Mouse (Mus musculus): ENCODE results near the gene Sun1. TPM values are rescaled to one million over a fixed set of nuclear protein-coding genes. Genes with fewer than 3 reads are reported as not detected.

Gene Sun1
- 114 and 125 TPM in 2 replicates for polyA plus RNA-seq (2012; rRNA removed)

GRCm38 (mm10) chr5:139199995-139200769 lies at the start of gene Sun1:
Gene Sun1 (plus strand): TSS chr5:139200637.
- TF ChIP-seq POLR2A (IDR thresholded peaks at IDR 0.05; ENCODE audit: control insufficient read depth, low read depth, low read length) (peak; percentile 79), CTCF (IDR thresholded peaks at IDR 0.05; ENCODE audit: control insufficient read depth, insufficient read depth, insufficient replicate concordance, low read depth, low read length) (no peak)

GRCm38 (mm10) chr5:139160899-139161298 lies 39.5 kb upstream of the Sun1 start:
- Histone ChIP-seq H3K36me3 (ENCODE audit: control insufficient read depth, insufficient read depth, low read length) (peaks cover 3% of the 10 kb centered on the region; the same call in 1 of the 2 replicates), H3K27ac (ENCODE audit: control insufficient read depth, insufficient read depth, low read depth, low read length) (no peak overlapping the region), H3K4me3 (ENCODE audit: control insufficient read depth, low read depth, low read length) (no peak overlapping the region), H3K4me1 (ENCODE audit: control insufficient read depth, insufficient read depth, low read length) (no peaks in the 10 kb centered on the region), H3K27me3 (ENCODE audit: control insufficient read depth, insufficient read depth, low read length) (no peaks in the 10 kb centered on the region)
- TF ChIP-seq CTCF (IDR thresholded peaks at IDR 0.05; ENCODE audit: control insufficient read depth, insufficient read depth, insufficient replicate concordance, low read depth, low read length): no peak
- TF ChIP-seq POLR2A (IDR thresholded peaks at IDR 0.05; ENCODE audit: control insufficient read depth, low read depth, low read length): no peak

More at GRCm38 (mm10) chr5:139199995-139200769, at the start of gene Sun1:
- Histone ChIP-seq H3K36me3 (ENCODE audit: control insufficient read depth, insufficient read depth, low read length) (no peaks in the 10 kb centered on the region), H3K4me1 (ENCODE audit: control insufficient read depth, insufficient read depth, low read length) (peaks cover 14% of the 10 kb centered on the region), H3K4me3 (ENCODE audit: control insufficient read depth, low read depth, low read length) (peak within 1 kb of the TSS; percentile 93), H3K27ac (ENCODE audit: control insufficient read depth, insufficient read depth, low read depth, low read length) (peak within 1 kb of the TSS; percentile 94), H3K27me3 (ENCODE audit: control insufficient read depth, insufficient read depth, low read length) (no peaks in the 10 kb centered on the region)

GRCm38 (mm10) chr5:139161632-139162031 lies 38.8 kb upstream of the Sun1 start:
- no peak overlapping the region for H3K27ac ChIP-seq (ENCODE audit: control insufficient read depth, insufficient read depth, low read depth, low read length)
- no peak overlapping the region for H3K4me3 ChIP-seq (ENCODE audit: control insufficient read depth, low read depth, low read length)
- H3K36me3 ChIP-seq (ENCODE audit: control insufficient read depth, insufficient read depth, low read length): peaks cover 3% of the 10 kb centered on the region
- H3K27me3 ChIP-seq (ENCODE audit: control insufficient read depth, insufficient read depth, low read length): no peaks in the 10 kb centered on the region
- TF ChIP-seq POLR2A (IDR thresholded peaks at IDR 0.05; ENCODE audit: control insufficient read depth, low read depth, low read length) (no peak), CTCF (IDR thresholded peaks at IDR 0.05; ENCODE audit: control insufficient read depth, insufficient read depth, insufficient replicate concordance, low read depth, low read length) (no peak)
- H3K4me1 ChIP-seq (ENCODE audit: control insufficient read depth, insufficient read depth, low read length): no peaks in the 10 kb centered on the region

DNA sequence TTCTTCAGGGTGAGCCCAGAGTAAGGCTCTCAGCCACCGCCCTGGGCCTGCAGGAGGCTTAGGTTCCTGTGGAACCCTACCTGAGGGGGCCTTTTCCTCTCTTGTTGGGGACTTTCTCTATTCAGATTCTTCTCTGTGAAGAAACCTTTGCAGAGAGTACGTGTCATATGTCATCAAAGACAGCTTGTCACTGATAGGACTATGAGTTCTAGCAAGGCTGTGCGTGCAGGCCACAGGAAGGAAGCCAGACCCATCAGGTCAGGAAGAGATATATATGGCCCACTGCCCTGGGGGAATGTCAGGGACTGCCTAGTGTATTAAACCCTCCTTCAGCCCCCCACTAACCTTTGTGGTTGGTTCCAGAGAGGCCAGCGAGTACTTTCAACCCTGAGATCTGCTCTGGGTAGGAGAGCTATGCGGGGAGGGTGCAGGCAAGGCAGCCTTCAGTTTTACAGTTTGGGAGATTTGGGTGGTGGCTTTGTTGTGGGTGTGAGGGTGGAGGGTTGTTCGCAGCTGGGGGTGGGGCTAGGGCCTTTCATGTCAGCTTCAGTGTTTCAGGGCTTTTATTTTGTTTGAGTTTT lies 33.6 kb upstream of the Sun1 start:
- no peak overlapping the region for H3K4me3 ChIP-seq (ENCODE audit: control insufficient read depth, low read depth, low read length)
- TF ChIP-seq CTCF (IDR thresholded peaks at IDR 0.05; ENCODE audit: control insufficient read depth, insufficient read depth, insufficient replicate concordance, low read depth, low read length): no peak
- no peak for TF ChIP-seq POLR2A (IDR thresholded peaks at IDR 0.05; ENCODE audit: control insufficient read depth, low read depth, low read length)
- no peaks in the 10 kb centered on the region for H3K27me3 ChIP-seq (ENCODE audit: control insufficient read depth, insufficient read depth, low read length)
- no peak overlapping the region for H3K27ac ChIP-seq (ENCODE audit: control insufficient read depth, insufficient read depth, low read depth, low read length)
- H3K4me1 ChIP-seq (ENCODE audit: control insufficient read depth, insufficient read depth, low read length): no peaks in the 10 kb centered on the region
- H3K36me3 ChIP-seq (ENCODE audit: control insufficient read depth, insufficient read depth, low read length): peaks cover 7% of the 10 kb centered on the region

GRCm38 (mm10) chr5:139167548-139167947 lies 32.9 kb upstream of the Sun1 start:
- no peaks in the 10 kb centered on the region for H3K4me1 ChIP-seq (ENCODE audit: control insufficient read depth, insufficient read depth, low read length)
- H3K27me3 ChIP-seq (ENCODE audit: control insufficient read depth, insufficient read depth, low read length): no peaks in the 10 kb centered on the region
- no peak overlapping the region for H3K27ac ChIP-seq (ENCODE audit: control insufficient read depth, insufficient read depth, low read depth, low read length)
- TF ChIP-seq POLR2A (IDR thresholded peaks at IDR 0.05; ENCODE audit: control insufficient read depth, low read depth, low read length): no peak
- TF ChIP-seq CTCF (IDR thresholded peaks at IDR 0.05; ENCODE audit: control insufficient read depth, insufficient read depth, insufficient replicate concordance, low read depth, low read length): no peak
- no peak overlapping the region for H3K4me3 ChIP-seq (ENCODE audit: control insufficient read depth, low read depth, low read length)
- peaks cover 10% of the 10 kb centered on the region for H3K36me3 ChIP-seq (ENCODE audit: control insufficient read depth, insufficient read depth, low read length)

- Histone ChIP-seq H3K4me3 (ENCODE audit: control insufficient read depth, low read depth, low read length) (no peak overlapping the region), H3K4me1 (ENCODE audit: control insufficient read depth, insufficient read depth, low read length) (no peaks in the 10 kb centered on the region), H3K27ac (ENCODE audit: control insufficient read depth, insufficient read depth, low read depth, low read length) (no peak overlapping the region), H3K27me3 (ENCODE audit: control insufficient read depth, insufficient read depth, low read length) (no peaks in the 10 kb centered on the region), H3K36me3 (ENCODE audit: control insufficient read depth, insufficient read depth, low read length) (peaks cover 7% of the 10 kb centered on the region)
- TF ChIP-seq CTCF (IDR thresholded peaks at IDR 0.05; ENCODE audit: control insufficient read depth, insufficient read depth, insufficient replicate concordance, low read depth, low read length): no peak
Observed at GRCm38 (mm10) chr5:139171929-139172328, 28.5 kb upstream of the Sun1 start.

- TF ChIP-seq POLR2A (IDR thresholded peaks at IDR 0.05; ENCODE audit: control insufficient read depth, low read depth, low read length): no peak
- no peak for TF ChIP-seq CTCF (IDR thresholded peaks at IDR 0.05; ENCODE audit: control insufficient read depth, insufficient read depth, insufficient replicate concordance, low read depth, low read length)
- Histone ChIP-seq H3K36me3 (ENCODE audit: control insufficient read depth, insufficient read depth, low read length) (peaks cover 7% of the 10 kb centered on the region), H3K27ac (ENCODE audit: control insufficient read depth, insufficient read depth, low read depth, low read length) (no peak overlapping the region), H3K4me3 (ENCODE audit: control insufficient read depth, low read depth, low read length) (no peak overlapping the region), H3K4me1 (ENCODE audit: control insufficient read depth, insufficient read depth, low read length) (no peaks in the 10 kb centered on the region), H3K27me3 (ENCODE audit: control insufficient read depth, insufficient read depth, low read length) (no peaks in the 10 kb centered on the region)
Observed at GRCm38 (mm10) chr5:139174141-139174540, 26.3 kb upstream of the Sun1 start.
